Mouse (Mus musculus) cortical plate, adult 2 months (tissue): ENCODE data around the gene Malsu1.

Experiments used
- CTCF ChIP-seq: fragments of 200-500 bp; IDR thresholded peaks from 2 replicates; pipeline ENCODE4 v1.5.1; 2011; ENCODE audit warnings: mild to moderate bottlenecking, control low read depth, low read length; ENCODE audit not compliant: insufficient read depth; ENCODE audit errors: extremely low read depth
- POLR2A ChIP-seq: fragments of 200-500 bp; IDR thresholded peaks from 2 replicates; pipeline ENCODE4 v1.6.1; 2011; ENCODE audit warnings: mild to moderate bottlenecking, low read length, control low read depth; ENCODE audit not compliant: insufficient read depth; ENCODE audit errors: extremely low read depth

- TF ChIP-seq CTCF (no peak), POLR2A (no peak)
Measured at GRCm38 (mm10) chr6:49031230-49031629, 42.4 kb upstream of the Malsu1 start.
